Mouse (Mus musculus) megakaryocyte, adult 5-6 weeks (primary cell): ENCODE measurements around the gene Gm49384. TPM values are rescaled to one million over a fixed set of nuclear protein-coding genes. Genes with fewer than 3 reads are reported as not detected.

ENCODE experiments used
- ATAC-seq: 2 replicates; pipeline ENCODE4 v1.8.0; 2016; ENCODE audit warnings: mild to moderate bottlenecking, inconsistent platforms; ENCODE audit not compliant: poor library complexity, severe bottlenecking
- total RNA-seq, 2 experiments: library from RNA; stranded (forward) in 1 of 2; stranded (reverse) in 1 of 2; fragments of 153-499, 151-499 nt in 1 of 2; fragments of 221-1000, 200-1000 nt in 1 of 2; gene quantifications; 2 replicates each; pipeline versions ENCODE4 v1.2.3 to v1.2.4; 2015 to 2017

The Gm49384 gene
- total RNA-seq (2015) (8.8 and 19.8 TPM in 2 replicates), total RNA-seq (2017) (8.3 and 12.8 TPM in 2 replicates)

DNA sequence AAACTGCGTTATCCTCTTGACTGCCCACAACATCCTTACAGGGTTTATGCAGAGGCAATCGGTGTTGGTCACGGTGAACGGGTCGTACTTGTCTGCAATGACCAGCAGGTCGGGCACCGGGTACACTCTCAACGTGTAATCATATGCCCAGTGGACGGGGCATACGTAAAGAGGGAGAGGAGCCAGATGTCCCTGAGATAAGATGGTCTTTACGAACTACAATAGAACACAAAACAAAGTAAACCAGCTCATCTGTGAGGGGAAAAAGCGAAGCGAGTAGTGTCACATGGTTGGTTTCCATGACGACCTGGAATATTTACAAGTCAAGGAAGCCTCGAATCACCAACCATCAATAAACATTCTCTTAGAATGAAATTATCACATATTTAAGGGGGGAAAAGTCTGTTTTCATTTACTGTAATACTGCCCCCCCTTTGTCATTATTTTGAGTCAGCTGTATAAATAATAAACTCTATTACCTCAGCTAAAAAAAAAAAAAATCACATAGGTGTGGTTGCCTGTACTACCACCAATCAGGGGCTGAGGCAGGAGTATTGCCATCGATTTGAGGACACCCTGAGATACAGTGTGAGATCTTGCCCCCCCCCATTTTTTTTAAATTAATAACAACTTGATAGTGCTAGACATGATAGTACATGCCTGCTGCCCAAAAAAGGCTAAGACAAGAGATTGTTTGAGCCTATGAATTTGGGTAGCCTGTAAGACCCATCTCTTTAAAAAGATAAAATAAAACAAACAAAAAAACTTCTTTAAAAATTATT, at the start of gene Gm49384:
TSS of gene Gm49384 (minus strand) at position 216 of the 782 bp plus-strand sequence.
- no peak for ATAC-seq

DNA sequence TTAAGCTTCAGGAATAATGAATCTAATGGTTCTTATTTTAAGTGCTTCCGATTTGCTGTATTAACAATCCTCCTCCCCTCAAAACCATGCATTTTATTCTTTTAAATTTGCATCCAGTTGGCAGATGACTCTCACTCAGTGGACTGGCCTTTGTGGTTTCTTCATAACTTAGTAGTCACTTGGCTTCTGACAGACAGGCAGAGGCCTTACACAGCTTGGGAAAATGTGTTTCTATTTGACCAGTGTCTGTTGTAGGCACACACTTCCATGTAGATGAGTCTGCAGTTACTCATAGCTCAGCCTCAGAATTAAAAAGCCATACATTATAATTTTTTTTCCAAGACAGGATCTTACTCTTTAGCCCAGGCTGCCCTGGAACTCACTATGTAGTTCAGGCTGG, 49.7 kb upstream of the Gm49384 start:
- ATAC-seq, result no peak

- no peak for ATAC-seq
Observed at GRCm38 (mm10) chr12:69250756-69251155, 46.7 kb upstream of the Gm49384 start.

DNA sequence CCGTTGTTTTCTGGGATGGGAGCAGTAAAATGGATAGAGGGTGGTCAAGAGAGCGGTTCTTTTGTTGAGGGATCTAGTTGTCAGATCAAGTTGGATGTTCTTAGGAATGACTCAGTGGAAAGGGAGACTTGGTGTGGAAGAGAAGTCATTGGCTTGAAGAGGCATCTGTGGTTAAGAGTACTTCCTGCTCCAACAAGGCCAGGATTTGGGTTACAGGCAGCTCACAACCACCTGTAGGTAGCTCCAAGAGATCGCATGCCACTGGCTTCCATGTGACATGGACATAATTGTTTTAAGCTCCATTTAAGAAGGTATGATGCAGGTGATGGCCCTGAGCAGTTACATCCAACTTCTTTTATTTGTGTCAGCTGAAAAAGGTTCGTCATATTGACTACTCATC, 45.7 kb upstream of the Gm49384 start:
- ATAC-seq, result no peak

GRCm38 (mm10) chr12:69241771-69242431, 37.8 kb upstream of the Gm49384 start:
- peak; percentile 95 for ATAC-seq

- no peak for ATAC-seq
Observed at GRCm38 (mm10) chr12:69241405-69241770, 37.3 kb upstream of the Gm49384 start.

DNA sequence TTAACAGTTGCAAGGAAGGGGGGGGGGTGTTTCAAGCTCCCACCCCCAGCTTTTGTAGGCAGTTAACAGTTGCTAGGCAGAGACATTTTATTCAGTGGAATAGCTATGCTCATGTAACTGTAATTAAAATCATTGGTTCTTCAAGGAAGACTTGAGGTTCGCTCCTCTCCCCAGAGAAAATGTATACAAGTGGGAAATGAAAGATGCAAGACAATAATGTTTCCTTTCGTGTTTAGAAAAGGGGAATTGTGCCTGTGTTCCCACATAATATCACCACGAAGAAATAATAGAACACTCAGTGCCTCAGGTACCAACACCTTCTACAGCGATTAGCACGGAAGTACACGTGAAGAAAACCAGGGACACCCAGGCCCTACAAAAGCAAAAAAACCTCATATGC, 36.8 kb upstream of the Gm49384 start, which contains the start of gene Klhdc1:
TSS of gene Klhdc1 (plus strand) at position 301 of the 400 bp plus-strand sequence.
- no peak for ATAC-seq

DNA sequence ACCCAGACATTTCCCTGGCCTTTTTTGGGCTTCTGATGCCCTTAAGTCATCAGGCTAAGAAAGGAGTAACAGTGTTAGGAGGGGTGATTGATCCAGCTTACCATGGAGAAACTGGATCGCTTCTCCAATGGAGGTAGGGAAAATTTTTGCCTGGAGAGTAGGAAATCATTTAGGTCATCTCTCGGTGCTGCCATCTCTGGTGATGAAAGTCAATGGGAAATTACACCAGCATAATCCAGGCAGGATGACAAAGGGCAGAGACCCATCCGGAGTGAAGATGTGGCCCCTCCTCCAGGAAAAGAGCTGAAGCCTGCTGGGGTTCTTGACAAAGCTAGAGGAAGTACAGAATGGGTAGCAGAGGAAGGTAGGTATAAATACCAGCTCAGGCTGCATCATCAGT, 34.2 kb upstream of the Gm49384 start:
- ATAC-seq, result no peak

- ATAC-seq, result no peak
Observed at GRCm38 (mm10) chr12:69235782-69236181, 31.7 kb upstream of the Gm49384 start.

DNA sequence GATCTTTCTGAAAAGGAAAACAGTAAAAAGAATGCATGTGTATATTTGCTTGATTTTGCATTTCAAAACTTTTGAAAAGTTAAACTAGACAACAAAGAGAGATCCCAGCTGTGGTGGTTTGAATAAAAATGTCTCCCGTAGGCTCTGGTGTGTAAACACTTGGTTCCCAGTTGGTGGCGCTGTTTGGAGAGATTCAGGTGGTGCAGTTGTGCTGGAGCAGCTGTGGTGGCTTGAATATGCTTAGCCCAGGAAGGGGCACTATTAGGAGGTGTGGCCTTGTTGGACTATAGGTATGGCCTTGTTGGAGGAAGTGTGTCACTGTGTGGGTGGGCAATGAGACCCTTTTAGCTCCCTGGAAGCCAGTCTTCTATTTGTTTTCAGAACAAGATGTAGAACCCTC, 25.2 kb upstream of the Gm49384 start:
- ATAC-seq, result 0 out of 2 replicates have a peak, but pooled peaks have one; percentile 23

GRCm38 (mm10) chr12:69227776-69228466, 23.9 kb upstream of the Gm49384 start, which contains the start of gene Pole2:
Gene Pole2, minus strand, starts transcription at chr12:69228195.
- peak; percentile 95 for ATAC-seq

- ATAC-seq, result no peak
Observed at GRCm38 (mm10) chr12:69220613-69221277, 16.7 kb upstream of the Gm49384 start.

GRCm38 (mm10) chr12:69216587-69216986, 12.5 kb upstream of the Gm49384 start:
- ATAC-seq, result no peak

DNA sequence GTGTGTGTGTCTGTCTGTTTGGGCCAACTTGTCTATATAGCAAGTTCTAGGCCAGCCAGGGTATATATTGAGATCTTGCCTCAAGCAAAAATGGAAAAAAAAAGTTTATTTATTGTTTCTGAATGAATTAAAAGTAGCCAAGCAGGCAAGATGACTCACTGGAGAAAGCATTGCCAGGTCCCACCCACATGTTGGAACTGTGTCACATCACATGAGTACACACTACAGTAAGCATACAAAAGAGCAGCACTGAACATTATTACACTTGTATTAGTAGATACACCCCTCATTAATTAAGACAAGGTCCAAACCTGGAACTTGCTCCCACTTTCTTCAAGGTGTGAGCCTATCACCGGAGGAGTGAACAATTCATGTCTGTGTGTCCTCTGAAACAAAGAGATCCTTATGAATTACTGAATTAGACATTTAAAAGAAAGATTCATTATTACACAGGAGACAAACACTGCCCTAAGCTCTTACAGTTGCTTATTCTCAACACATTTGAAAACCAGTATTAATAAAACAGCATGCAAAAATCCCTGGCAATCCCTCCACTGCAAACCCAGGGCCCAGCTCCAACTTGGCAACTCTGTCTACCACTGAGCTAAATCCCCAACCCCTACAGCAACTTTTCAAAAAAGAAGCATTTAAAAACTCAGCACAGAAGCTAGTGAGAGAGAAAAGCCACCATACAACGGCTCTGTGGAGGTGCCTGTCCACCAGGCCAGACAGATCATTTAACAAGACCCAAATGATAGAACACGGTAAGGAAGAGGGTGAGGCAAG, 11.1 kb upstream of the Gm49384 start:
- ATAC-seq, result no peak

- ATAC-seq, result peak; percentile 67
Observed at GRCm38 (mm10) chr12:69214393-69214792, 10.3 kb upstream of the Gm49384 start.

DNA sequence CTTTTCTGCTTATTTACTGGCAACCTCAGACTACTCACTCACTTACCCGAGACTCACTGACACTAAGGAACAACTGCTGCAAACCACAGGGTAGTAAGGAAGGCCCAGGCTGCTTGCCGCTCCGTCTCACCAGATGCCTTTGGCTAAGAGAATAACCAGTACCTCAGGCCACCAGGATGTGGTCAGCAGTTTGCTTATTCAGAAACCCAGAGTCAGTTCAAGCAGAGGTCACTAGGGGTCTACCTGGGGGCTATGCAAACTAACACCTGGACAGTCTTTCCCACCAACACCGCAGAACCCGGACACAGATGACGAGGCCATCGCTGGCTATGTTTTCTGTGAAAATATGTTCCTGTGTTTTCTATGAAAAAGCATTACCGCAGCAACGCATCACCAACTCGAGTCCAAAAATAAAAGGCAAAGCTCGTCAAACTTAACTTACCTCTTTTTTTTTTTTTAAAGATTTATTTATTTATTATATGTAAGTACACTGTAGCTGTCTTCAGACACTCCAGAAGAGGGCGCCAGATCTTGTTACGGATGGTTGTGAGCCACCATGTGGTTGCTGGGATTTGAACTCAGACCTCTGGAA, 9.2 kb upstream of the Gm49384 start:
- no peak for ATAC-seq

- ATAC-seq, result no peak
Observed at GRCm38 (mm10) chr12:69211057-69211456, 7.0 kb upstream of the Gm49384 start.

DNA sequence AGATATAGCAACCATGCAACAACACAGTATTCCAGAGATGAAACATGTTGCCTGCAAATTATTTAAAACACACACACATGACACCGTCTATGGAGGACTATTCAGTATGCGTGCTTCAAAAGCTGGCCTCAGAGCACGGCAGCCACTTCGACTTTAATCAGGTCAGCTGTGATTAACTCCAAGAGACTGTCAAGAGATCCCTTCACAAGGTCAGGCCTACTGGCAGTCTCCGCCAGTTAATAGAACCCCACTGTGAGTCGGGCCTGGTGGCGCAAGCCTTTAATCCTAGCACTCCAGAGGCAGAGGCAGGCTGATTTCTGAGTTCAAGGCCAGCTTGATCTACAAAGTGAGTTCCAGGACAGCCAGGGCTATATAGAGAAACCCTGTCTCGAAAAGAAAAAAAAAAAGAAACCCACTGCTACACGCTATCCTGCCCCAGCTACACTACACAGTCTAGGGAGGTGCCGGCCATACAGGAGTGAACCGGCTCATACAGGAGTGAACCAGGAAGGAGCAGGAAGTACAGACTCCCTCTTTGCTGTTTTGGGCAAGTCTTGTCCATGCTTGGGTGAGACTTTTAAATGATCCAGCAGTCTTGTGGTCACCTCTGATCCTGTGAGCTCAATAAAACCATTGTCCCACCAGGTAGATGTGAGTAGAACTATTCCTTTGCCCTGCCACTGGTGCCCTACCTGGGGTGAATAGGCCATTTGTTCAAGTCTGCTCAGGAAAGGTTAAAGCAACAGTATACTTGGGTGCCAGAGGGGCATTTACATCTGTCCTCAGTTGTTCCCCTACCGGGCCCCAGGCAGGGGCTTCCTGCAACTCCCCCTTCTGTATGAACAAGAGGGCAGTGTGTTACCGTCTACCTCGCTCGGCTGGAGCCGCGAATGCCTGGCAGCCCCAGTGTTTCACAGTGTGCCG, 6.3 kb upstream of the Gm49384 start:
- ATAC-seq, result no peak

DNA sequence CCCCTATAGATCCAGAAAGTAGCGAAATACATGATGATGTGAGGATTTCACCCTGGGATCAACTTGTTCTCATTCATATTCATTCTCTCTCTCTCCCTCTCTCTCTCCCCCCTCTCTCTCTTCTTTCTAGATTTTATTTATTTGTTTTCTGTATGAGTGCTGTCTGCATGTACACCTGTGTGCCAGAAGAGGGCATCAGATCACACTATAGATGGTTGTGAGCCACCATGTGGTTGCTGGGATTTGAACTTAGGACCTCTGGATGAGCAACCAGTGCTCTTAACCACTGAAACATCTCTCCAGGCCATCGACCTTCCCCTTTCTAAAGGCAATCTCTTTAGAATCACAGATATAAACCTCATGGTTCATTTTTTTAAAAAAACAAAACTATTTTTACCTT, 4.5 kb upstream of the Gm49384 start:
- ATAC-seq, result no peak
